Mouse (Mus musculus) MEL (cell line): Measurements from ENCODE around the gene Hdac4. TPM values are rescaled to one million over a fixed set of nuclear protein-coding genes. Genes with fewer than 3 reads are reported as not detected.

Experiments used
- DNase-seq: peaks from one replicate; pipeline ENCODE4 v3.0.0; 2011; ENCODE audit warnings: low read depth, low spot score
- H3K27ac ChIP-seq: 2 replicates; pipeline ENCODE4 v1.5.1; 2012; ENCODE audit warnings: low read depth, mild to moderate bottlenecking, control low read depth, low read length, moderate library complexity; ENCODE audit not compliant: control insufficient read depth
- H3K27me3 ChIP-seq, 2 experiments: fragments of 150-350 bp in 1 of 2; sonication (generic) in 1 of 2; 2 replicates each; pipeline ENCODE4 v1.6.1; 2012; ENCODE audit warnings: low read length in 2 of 2, mild to moderate bottlenecking in 2 of 2, improper control_type of control experiment in 1 of 2, moderate library complexity in 1 of 2; ENCODE audit not compliant: insufficient read depth in 2 of 2, control insufficient read depth in 1 of 2
- H3K36me3 ChIP-seq, 2 experiments: 2 replicates each; pipeline ENCODE4 v1.6.1; 2012 to 2014; ENCODE audit warnings: low read length in 2 of 2, improper control_type of control experiment in 1 of 2, inconsistent platforms in 1 of 2, mild to moderate bottlenecking in 1 of 2; ENCODE audit not compliant: insufficient read depth in 2 of 2, control insufficient read depth in 1 of 2
- H3K4me1 ChIP-seq, 2 experiments: fragments of 150-350 bp in 1 of 2; sonication (generic) in 1 of 2; 2 replicates each; pipeline ENCODE4 v1.6.1; 2012; ENCODE audit warnings: low read length in 2 of 2, improper control_type of control experiment in 1 of 2, mild to moderate bottlenecking in 1 of 2; ENCODE audit not compliant: insufficient read depth in 2 of 2, control insufficient read depth in 1 of 2
- H3K4me3 ChIP-seq, 2 experiments: fragments of 150-350 bp in 1 of 2; sonication (generic) in 1 of 2; 2 replicates each; pipeline ENCODE4 v1.5.1; 2012; ENCODE audit warnings: low read depth in 2 of 2, low read length in 2 of 2, mild to moderate bottlenecking in 2 of 2, moderate library complexity in 2 of 2, control low read depth in 1 of 2, improper control_type of control experiment in 1 of 2; ENCODE audit not compliant: control insufficient read depth in 1 of 2, insufficient read depth in 1 of 2
- H3K79me2 ChIP-seq: 2 replicates; pipeline ENCODE4 v1.6.1; 2012; ENCODE audit warnings: mild to moderate bottlenecking, low read length, moderate library complexity; ENCODE audit not compliant: control insufficient read depth, poor library complexity, insufficient read depth
- H3K9ac ChIP-seq: 2 replicates; pipeline ENCODE4 v1.6.1; 2012; ENCODE audit warnings: low read depth, mild to moderate bottlenecking, control low read depth, low read length, moderate library complexity; ENCODE audit not compliant: control insufficient read depth, poor library complexity, severe bottlenecking
- H3K9me3 ChIP-seq: fragments of 150-350 bp; sonication (generic); replicated peaks from 2 replicates; pipeline ENCODE4 v1.6.1; 2012; ENCODE audit warnings: mild to moderate bottlenecking, low read length, improper control_type of control experiment, moderate library complexity; ENCODE audit not compliant: insufficient read depth
- BHLHE40 ChIP-seq: IDR thresholded peaks from 2 replicates; pipeline ENCODE4 v1.6.1; 2012; ENCODE audit warnings: low read depth, mild to moderate bottlenecking, inconsistent platforms, low read length, improper control_type of control experiment, borderline replicate concordance
- CHD1 ChIP-seq: IDR thresholded peaks from 2 replicates; pipeline ENCODE4 v1.6.1; 2012; ENCODE audit warnings: low read depth, mild to moderate bottlenecking, inconsistent platforms, low read length, improper control_type of control experiment
- CTCF ChIP-seq, 3 experiments: IDR thresholded peaks in 2 of 3; conservative IDR thresholded peaks in 1 of 3; 2 replicates each; pipeline ENCODE4 v1.5.1; 2011 to 2012; ENCODE audit warnings: low read length in 3 of 3, low read depth in 2 of 3, mild to moderate bottlenecking in 2 of 3, improper control_type of control experiment in 1 of 3, inconsistent platforms in 1 of 3, mixed read lengths in 1 of 3, moderate library complexity in 1 of 3; ENCODE audit not compliant: control insufficient read depth in 1 of 3, insufficient read depth in 1 of 3, poor library complexity in 1 of 3, severe bottlenecking in 1 of 3
- E2F4 ChIP-seq: IDR thresholded peaks from 2 replicates; pipeline ENCODE4 v1.6.1; 2011; ENCODE audit warnings: low read depth, low read length, improper control_type of control experiment, borderline replicate concordance
- ELF1 ChIP-seq: IDR thresholded peaks from 2 replicates; pipeline ENCODE4 v1.6.1; 2014; ENCODE audit warnings: low read depth, mild to moderate bottlenecking, inconsistent platforms, low read length, improper control_type of control experiment, moderate library complexity
- ETS1 ChIP-seq: IDR thresholded peaks from 2 replicates; pipeline ENCODE4 v1.6.1; 2012; ENCODE audit warnings: low read depth, mild to moderate bottlenecking, inconsistent platforms, low read length, improper control_type of control experiment, moderate library complexity
- GABPA ChIP-seq: IDR thresholded peaks from 2 replicates; pipeline ENCODE4 v1.6.1; 2012; ENCODE audit warnings: low read depth, mild to moderate bottlenecking, inconsistent platforms, low read length, improper control_type of control experiment, moderate library complexity
- JUND ChIP-seq: IDR thresholded peaks from 2 replicates; pipeline ENCODE4 v1.6.1; 2011; ENCODE audit warnings: low read depth, mild to moderate bottlenecking, improper control_type of control experiment, low read length
- MAFK ChIP-seq: IDR thresholded peaks from 2 replicates; pipeline ENCODE4 v1.6.1; 2011; ENCODE audit warnings: low read depth, mild to moderate bottlenecking, low read length, improper control_type of control experiment, borderline replicate concordance
- MAZ ChIP-seq: IDR thresholded peaks from 2 replicates; pipeline ENCODE4 v1.6.1; 2012; ENCODE audit warnings: low read depth, mild to moderate bottlenecking, inconsistent platforms, low read length, improper control_type of control experiment
- MXI1 ChIP-seq: IDR thresholded peaks from 2 replicates; pipeline ENCODE4 v1.6.1; 2011; ENCODE audit warnings: mild to moderate bottlenecking, low read depth, low read length, improper control_type of control experiment
- MYB ChIP-seq: IDR thresholded peaks from 2 replicates; pipeline ENCODE4 v1.6.1; 2011; ENCODE audit warnings: mild to moderate bottlenecking, low read depth, low read length, improper control_type of control experiment
- MYC ChIP-seq: IDR thresholded peaks from 2 replicates; pipeline ENCODE4 v1.6.1; 2011; ENCODE audit warnings: low read depth, mild to moderate bottlenecking, low read length, improper control_type of control experiment, moderate library complexity
- NRF1 ChIP-seq: IDR thresholded peaks from 2 replicates; pipeline ENCODE4 v1.6.1; 2014; ENCODE audit warnings: low read depth, mild to moderate bottlenecking, inconsistent platforms, low read length, improper control_type of control experiment, moderate library complexity; ENCODE audit not compliant: poor library complexity, insufficient read depth, severe bottlenecking
- POLR2A ChIP-seq, 2 experiments: IDR thresholded peaks; 2 replicates each; pipeline ENCODE4 v1.6.1; 2011 to 2012; ENCODE audit warnings: low read length in 2 of 2, mild to moderate bottlenecking in 2 of 2, control low read depth in 1 of 2, improper control_type of control experiment in 1 of 2, low read depth in 1 of 2, moderate library complexity in 1 of 2; ENCODE audit not compliant: control insufficient read depth in 1 of 2, insufficient read depth in 1 of 2, poor library complexity in 1 of 2
- POLR2AphosphoS2 ChIP-seq: IDR thresholded peaks from 2 replicates; pipeline ENCODE4 v1.6.1; 2011; ENCODE audit warnings: low read length, improper control_type of control experiment
- POLR2AphosphoS5 ChIP-seq: IDR thresholded peaks from 2 replicates; pipeline ENCODE4 v1.6.1; 2012; ENCODE audit warnings: low read depth, borderline replicate concordance, mild to moderate bottlenecking, inconsistent platforms, low read length, moderate library complexity, mixed read lengths
- RAD21 ChIP-seq: IDR thresholded peaks from 2 replicates; pipeline ENCODE4 v1.6.1; 2011; ENCODE audit warnings: mild to moderate bottlenecking, low read depth, low read length, improper control_type of control experiment
- RCOR1 ChIP-seq: IDR thresholded peaks from 2 replicates; pipeline ENCODE4 v1.6.1; 2012; ENCODE audit warnings: low read depth, mild to moderate bottlenecking, inconsistent platforms, low read length, improper control_type of control experiment
- SIN3A ChIP-seq: IDR thresholded peaks from 2 replicates; pipeline ENCODE4 v1.6.1; 2012; ENCODE audit warnings: low read length, improper control_type of control experiment, inconsistent platforms
- TAL1 ChIP-seq: IDR thresholded peaks from 2 replicates; pipeline ENCODE4 v1.6.1; 2012; ENCODE audit warnings: mild to moderate bottlenecking, inconsistent platforms, low read length, moderate library complexity, mixed read lengths
- TBP ChIP-seq: IDR thresholded peaks from 2 replicates; pipeline ENCODE4 v1.8.0; 2011; ENCODE audit warnings: low read depth, low read length, improper control_type of control experiment
- UBTF ChIP-seq: IDR thresholded peaks from 2 replicates; pipeline ENCODE4 v1.6.1; 2012; ENCODE audit warnings: low read depth, mild to moderate bottlenecking, inconsistent platforms, low read length, improper control_type of control experiment, moderate library complexity, borderline replicate concordance; ENCODE audit not compliant: insufficient read depth
- USF2 ChIP-seq, 2 experiments: IDR thresholded peaks; 2 replicates each; pipeline ENCODE4 v1.6.1; 2011 to 2012; ENCODE audit warnings: improper control_type of control experiment in 2 of 2, low read length in 2 of 2, borderline replicate concordance in 1 of 2, inconsistent platforms in 1 of 2, low read depth in 1 of 2, mild to moderate bottlenecking in 1 of 2; ENCODE audit not compliant: insufficient read depth in 1 of 2
- ZC3H11A ChIP-seq: IDR thresholded peaks from 2 replicates; pipeline ENCODE4 v1.6.1; 2012; ENCODE audit warnings: low read depth, mild to moderate bottlenecking, inconsistent platforms, low read length, improper control_type of control experiment
- ZKSCAN1 ChIP-seq: IDR thresholded peaks from 2 replicates; pipeline ENCODE4 v1.6.1; 2012; ENCODE audit warnings: low read depth, mild to moderate bottlenecking, inconsistent platforms, low read length, improper control_type of control experiment, moderate library complexity
- ZMIZ1 ChIP-seq: IDR thresholded peaks from 2 replicates; pipeline ENCODE4 v1.6.1; 2012; ENCODE audit warnings: low read depth, mild to moderate bottlenecking, inconsistent platforms, low read length, improper control_type of control experiment, moderate library complexity
- polyA plus RNA-seq, 2 experiments: library from polyadenylated mRNA; stranded (reverse) in 1 of 2; unstranded in 1 of 2; fragments of >175 nt in 1 of 2; fragments of >200 nt in 1 of 2; gene quantifications; 2 replicates each; pipeline versions ENCODE4 v1.2.1 to v1.2.4; 2012; ENCODE audit warnings: low replicate concordance in 2 of 2, low read depth in 1 of 2; ENCODE audit not compliant: insufficient read length in 2 of 2, insufficient read depth in 1 of 2, missing spikeins in 1 of 2
- total RNA-seq: library from RNA; depleted of rRNA; stranded (reverse); fragments of 300-350 nt; gene quantifications from 2 replicates; pipeline ENCODE4 v1.2.3, GENCODE M21; 2012

Hdac4 gene
- total and polyA plus RNA-seq, 3 experiments = 11.0 to 19.5 (median 12.3) TPM

- H3K36me3 ChIP-seq = peaks cover 0 to 6% of the 10 kb centered on the region in 2 experiments; a peak in 2 of 4 replicates
- TF ChIP-seq UBTF = no peak
- no peak for TF ChIP-seq E2F4
- TF ChIP-seq RCOR1 = no peak
- TF ChIP-seq ZMIZ1 = no peak
- TF ChIP-seq SIN3A = no peak
- TF ChIP-seq JUND = no peak
- no peak for TF ChIP-seq POLR2AphosphoS5
- no peak for TF ChIP-seq MYB
- TF ChIP-seq CTCF (IDR thresholded peaks at IDR 0.05 in 2 of 3, conservative IDR thresholded peaks at IDR 0.05 in 1 of 3; ENCODE audit: control insufficient read depth in 1 of 3, insufficient read depth in 1 of 3, low read depth in 2 of 3, low read length in 3 of 3, poor library complexity in 1 of 3, severe bottlenecking in 1 of 3) = no peak
- TF ChIP-seq ZC3H11A = no peak
- no peak for TF ChIP-seq ETS1
- no peak for TF ChIP-seq MYC
- no peak for TF ChIP-seq POLR2A (IDR thresholded peaks at IDR 0.05; ENCODE audit: control insufficient read depth in 1 of 2, insufficient read depth in 1 of 2, low read depth in 1 of 2, low read length in 2 of 2, poor library complexity in 1 of 2)
- no peak for TF ChIP-seq TBP
- TF ChIP-seq NRF1 = no peak
- no peak for TF ChIP-seq USF2 (IDR thresholded peaks at IDR 0.05; ENCODE audit: borderline replicate concordance in 1 of 2, insufficient read depth in 1 of 2, low read depth in 1 of 2, low read length in 2 of 2)
- no peak for TF ChIP-seq ELF1
- H3K27me3 ChIP-seq = no peaks in the 10 kb centered on the region
- no peak overlapping the region for H3K27ac ChIP-seq
- H3K79me2 ChIP-seq = no peaks in the 10 kb centered on the region
- no peak for DNase-seq
- H3K9me3 ChIP-seq = no peaks in the 10 kb centered on the region
- H3K4me3 ChIP-seq = no peak overlapping the region
- no peak overlapping the region for H3K9ac ChIP-seq
- no peaks in the 10 kb centered on the region for H3K4me1 ChIP-seq
Observed at GRCm38 (mm10) chr1:92004122-92004521, 191.4 kb downstream of the Hdac4 start.

GRCm38 (mm10) chr1:92000226-92000625 lies 195.3 kb downstream of the Hdac4 start:
- Histone ChIP-seq H3K4me3 (no peak overlapping the region), H3K9ac (no peak overlapping the region), H3K79me2 (no peaks in the 10 kb centered on the region), H3K27ac (no peak overlapping the region), H3K4me1 (no peaks in the 10 kb centered on the region), H3K36me3 (peaks cover 0 to 6% of the 10 kb centered on the region in 2 experiments; a peak in 1 of 4 replicates), H3K27me3 (no peaks in the 10 kb centered on the region), H3K9me3 (no peaks in the 10 kb centered on the region)
- no peak for DNase-seq
- TF ChIP-seq POLR2AphosphoS2 = no peak
- TF ChIP-seq SIN3A = no peak
- no peak for TF ChIP-seq POLR2A (IDR thresholded peaks at IDR 0.05; ENCODE audit: control insufficient read depth in 1 of 2, insufficient read depth in 1 of 2, low read depth in 1 of 2, low read length in 2 of 2, poor library complexity in 1 of 2)
- no peak for TF ChIP-seq MAZ
- TF ChIP-seq ZKSCAN1 = no peak
- TF ChIP-seq ZMIZ1 = no peak
- TF ChIP-seq RAD21 = no peak
- TF ChIP-seq TAL1 = no peak
- TF ChIP-seq MXI1 = no peak
- no peak for TF ChIP-seq GABPA
- TF ChIP-seq CHD1 = no peak
- TF ChIP-seq RCOR1 = no peak
- TF ChIP-seq ZC3H11A = no peak
- TF ChIP-seq BHLHE40 = no peak
- no peak for TF ChIP-seq MAFK
- TF ChIP-seq CTCF (IDR thresholded peaks at IDR 0.05 in 2 of 3, conservative IDR thresholded peaks at IDR 0.05 in 1 of 3; ENCODE audit: control insufficient read depth in 1 of 3, insufficient read depth in 1 of 3, low read depth in 2 of 3, low read length in 3 of 3, poor library complexity in 1 of 3, severe bottlenecking in 1 of 3) = no peak
